Mouse (Mus musculus) midbrain, embryonic 12.5 days (tissue): ENCODE data around the gene Zfp1. TPM values are rescaled to one million over a fixed set of nuclear protein-coding genes. Genes with fewer than 3 reads are reported as not detected.

Experiments used
- ATAC-seq: fragments of 200-750 bp; cut with Nextera tagmentation; 2 replicates; pipeline ENCODE4 v1.8.0; 2017; ENCODE audit warnings: low read depth, moderate TSS enrichment, moderate library complexity; ENCODE audit not compliant: low FRiP score
- H3K27ac ChIP-seq: fragments of 300-500 bp; sonication (generic); replicated peaks from 2 replicates; pipeline ENCODE4 v1.5.1; 2016; ENCODE audit warnings: mild to moderate bottlenecking
- H3K27me3 ChIP-seq: fragments of 300-500 bp; sonication (generic); 2 replicates; pipeline ENCODE4 v1.6.1; 2016; ENCODE audit warnings: mild to moderate bottlenecking
- H3K36me3 ChIP-seq: fragments of 300-500 bp; sonication (generic); 2 replicates; pipeline ENCODE4 v1.6.1; 2016
- H3K4me1 ChIP-seq: fragments of 300-500 bp; sonication (generic); 2 replicates; pipeline ENCODE4 v1.6.1; 2016
- H3K4me2 ChIP-seq: fragments of 300-500 bp; sonication (generic); replicated peaks from 2 replicates; pipeline ENCODE4 v1.6.1; 2016; ENCODE audit warnings: mild to moderate bottlenecking, moderate library complexity
- H3K4me3 ChIP-seq: fragments of 300-500 bp; sonication (generic); 2 replicates; pipeline ENCODE4 v1.5.1; 2016; ENCODE audit warnings: mild to moderate bottlenecking
- H3K9ac ChIP-seq: fragments of 300-500 bp; sonication (generic); replicated peaks from 2 replicates; pipeline ENCODE4 v1.6.1; 2016; ENCODE audit warnings: mild to moderate bottlenecking, moderate library complexity
- H3K9me3 ChIP-seq: fragments of 300-500 bp; sonication (generic); 2 replicates; pipeline ENCODE4 v1.6.1; 2016; ENCODE audit warnings: mild to moderate bottlenecking
- WGBS: fragments of 180-500 bp; shearing (Covaris S2); methylation state at CpG from one replicate; pipeline ENCODE4 v1.1.7; 2016; 5-methylcytosine and 5-hydroxymethylcytosine counted together
- polyA plus RNA-seq: library from polyadenylated mRNA; unstranded; fragments of >200 nt; fragmentation: Nextera tagmentation; extraction: Ambion mirVana; gene quantifications from 2 replicates; pipeline ENCODE4 v1.2.1, GENCODE M21; 2016

Zfp1 gene
- polyA plus RNA-seq, 1 experiment from 2014 or later = 24.3 TPM

- Histone ChIP-seq H3K27ac (0 out of 2 replicates have a peak overlapping the region, but pooled peaks have one; percentile 20), H3K36me3 (peaks cover 21% of the 10 kb centered on the region), H3K27me3 (no peaks in the 10 kb centered on the region), H3K9me3 (no peaks in the 10 kb centered on the region), H3K9ac (no peak overlapping the region), H3K4me2 (no peak overlapping the region), H3K4me3 (no peak overlapping the region), H3K4me1 (no peaks in the 10 kb centered on the region)
- ATAC-seq = no peak
- 74% methylated on average over 5 of the region's 5 CpGs for WGBS
Measured at GRCm38 (mm10) chr8:111705699-111706098, 62.5 kb downstream of the Zfp1 start.

GRCm38 (mm10) chr8:111708265-111708664, 65.1 kb downstream of the Zfp1 start:
- WGBS = 86% methylated on average over 6 of the region's 6 CpGs
- Histone ChIP-seq H3K9ac (no peak overlapping the region), H3K4me2 (no peak overlapping the region), H3K4me1 (no peaks in the 10 kb centered on the region), H3K27me3 (no peaks in the 10 kb centered on the region), H3K27ac (no peak overlapping the region), H3K36me3 (peaks cover 45% of the 10 kb centered on the region), H3K9me3 (no peaks in the 10 kb centered on the region), H3K4me3 (no peak overlapping the region)
- no peak for ATAC-seq

- Histone ChIP-seq H3K9me3 (no peaks in the 10 kb centered on the region), H3K4me1 (no peaks in the 10 kb centered on the region), H3K36me3 (peaks cover 55% of the 10 kb centered on the region), H3K27ac (no peak overlapping the region), H3K9ac (no peak overlapping the region), H3K4me3 (no peak overlapping the region), H3K4me2 (no peak overlapping the region), H3K27me3 (no peaks in the 10 kb centered on the region)
- WGBS = 95% methylated on average over 1 of the region's 1 CpGs
- ATAC-seq = no peak
Measured at GRCm38 (mm10) chr8:111709223-111709622, 66.0 kb downstream of the Zfp1 start.

GRCm38 (mm10) chr8:111710777-111711485, 67.7 kb downstream of the Zfp1 start:
- H3K4me3 ChIP-seq = no peak overlapping the region
- 89% methylated on average over 20 of the region's 20 CpGs for whole genome bisulfite sequencing
- H3K27ac ChIP-seq = no peak overlapping the region
- ATAC-seq = no peak
- no peak overlapping the region for H3K4me2 ChIP-seq
- peaks cover 6% of the 10 kb centered on the region for H3K4me1 ChIP-seq
- H3K9me3 ChIP-seq = no peaks in the 10 kb centered on the region
- H3K27me3 ChIP-seq = no peaks in the 10 kb centered on the region
- H3K9ac ChIP-seq = no peak overlapping the region
- H3K36me3 ChIP-seq = peaks cover 70% of the 10 kb centered on the region

- no peaks in the 10 kb centered on the region for H3K9me3 ChIP-seq
- no peak overlapping the region for H3K9ac ChIP-seq
- ATAC-seq = no peak
- peaks cover 70% of the 10 kb centered on the region for H3K36me3 ChIP-seq
- 89% methylated on average over 9 of the region's 9 CpGs for WGBS
- no peaks in the 10 kb centered on the region for H3K27me3 ChIP-seq
- H3K27ac ChIP-seq = no peak overlapping the region
- H3K4me3 ChIP-seq = no peak overlapping the region
- H3K4me1 ChIP-seq = peaks cover 18% of the 10 kb centered on the region
- H3K4me2 ChIP-seq = no peak overlapping the region
Measured at GRCm38 (mm10) chr8:111712135-111712534, 68.9 kb downstream of the Zfp1 start.

- 88% methylated on average over 6 of the region's 6 CpGs for WGBS
- no peak overlapping the region for H3K9ac ChIP-seq
- no peaks in the 10 kb centered on the region for H3K27me3 ChIP-seq
- no peak overlapping the region for H3K27ac ChIP-seq
- H3K9me3 ChIP-seq = no peaks in the 10 kb centered on the region
- no peak for ATAC-seq
- no peak overlapping the region for H3K4me3 ChIP-seq
- peaks cover 70% of the 10 kb centered on the region for H3K36me3 ChIP-seq
- peaks cover 23% of the 10 kb centered on the region for H3K4me1 ChIP-seq
- H3K4me2 ChIP-seq = no peak overlapping the region
Measured at GRCm38 (mm10) chr8:111712588-111712987, 69.4 kb downstream of the Zfp1 start.

- peaks cover 30% of the 10 kb centered on the region for H3K4me1 ChIP-seq
- no peaks in the 10 kb centered on the region for H3K9me3 ChIP-seq
- H3K4me3 ChIP-seq = no peak overlapping the region
- no peaks in the 10 kb centered on the region for H3K27me3 ChIP-seq
- ATAC-seq = no peak
- H3K36me3 ChIP-seq = peaks cover 69% of the 10 kb centered on the region
- no peak overlapping the region for H3K4me2 ChIP-seq
- H3K27ac ChIP-seq = no peak overlapping the region
- 95% methylated on average over 11 of the region's 11 CpGs for WGBS
- no peak overlapping the region for H3K9ac ChIP-seq
Measured at GRCm38 (mm10) chr8:111713291-111713690, 70.1 kb downstream of the Zfp1 start.

GRCm38 (mm10) chr8:111713817-111714216, 70.6 kb downstream of the Zfp1 start:
- 96% methylated on average over 25 of the region's 25 CpGs for WGBS
- H3K27ac ChIP-seq = no peak overlapping the region
- peaks cover 65% of the 10 kb centered on the region for H3K36me3 ChIP-seq
- ATAC-seq = no peak
- no peaks in the 10 kb centered on the region for H3K27me3 ChIP-seq
- H3K9ac ChIP-seq = no peak overlapping the region
- no peak overlapping the region for H3K4me3 ChIP-seq
- no peaks in the 10 kb centered on the region for H3K9me3 ChIP-seq
- H3K4me1 ChIP-seq = peaks cover 30% of the 10 kb centered on the region
- H3K4me2 ChIP-seq = no peak overlapping the region

GRCm38 (mm10) chr8:111714295-111714694, 71.1 kb downstream of the Zfp1 start:
- Histone ChIP-seq H3K9ac (no peak overlapping the region), H3K27me3 (no peaks in the 10 kb centered on the region), H3K9me3 (no peaks in the 10 kb centered on the region), H3K4me3 (no peak overlapping the region), H3K36me3 (peaks cover 63% of the 10 kb centered on the region), H3K4me2 (no peak overlapping the region), H3K27ac (no peak overlapping the region), H3K4me1 (peaks cover 30% of the 10 kb centered on the region)
- ATAC-seq = no peak
- WGBS = 96% methylated on average over 12 of the region's 12 CpGs

GRCm38 (mm10) chr8:111715514-111715913, 72.3 kb downstream of the Zfp1 start:
- Histone ChIP-seq H3K4me1 (peaks cover 32% of the 10 kb centered on the region), H3K27ac (peak overlapping the region; percentile 98), H3K4me3 (no peak overlapping the region), H3K4me2 (no peak overlapping the region), H3K27me3 (no peaks in the 10 kb centered on the region), H3K36me3 (peaks cover 63% of the 10 kb centered on the region), H3K9me3 (no peaks in the 10 kb centered on the region), H3K9ac (no peak overlapping the region)
- ATAC-seq = no peak
- 90% methylated on average over 13 of the region's 13 CpGs for WGBS

- H3K36me3 ChIP-seq = peaks cover 57% of the 10 kb centered on the region
- no peak overlapping the region for H3K4me3 ChIP-seq
- H3K4me2 ChIP-seq = peak overlapping the region; percentile 25
Measured at GRCm38 (mm10) chr8:111716603-111717487, 73.6 kb downstream of the Zfp1 start.

GRCm38 (mm10) chr8:111717488-111717792, 74.2 kb downstream of the Zfp1 start:
- H3K36me3 ChIP-seq = peaks cover 52% of the 10 kb centered on the region

More at GRCm38 (mm10) chr8:111716603-111717487, 73.6 kb downstream of the Zfp1 start:
- peak; percentile 66 for ATAC-seq
- H3K9ac ChIP-seq = peak overlapping the region; percentile 41
- peaks cover 32% of the 10 kb centered on the region for H3K4me1 ChIP-seq
- no peaks in the 10 kb centered on the region for H3K9me3 ChIP-seq
- 29% methylated on average over 10 of the region's 10 CpGs for WGBS
- peak overlapping the region; percentile 98 for H3K27ac ChIP-seq
- no peaks in the 10 kb centered on the region for H3K27me3 ChIP-seq

More at GRCm38 (mm10) chr8:111717488-111717792, 74.2 kb downstream of the Zfp1 start:
- H3K9me3 ChIP-seq = no peaks in the 10 kb centered on the region
- no peak overlapping the region for H3K4me3 ChIP-seq
- H3K4me1 ChIP-seq = peaks cover 32% of the 10 kb centered on the region
- WGBS = 66% methylated on average over 4 of the region's 4 CpGs
- H3K27ac ChIP-seq = peak overlapping the region; percentile 98
- no peaks in the 10 kb centered on the region for H3K27me3 ChIP-seq
- peak overlapping the region; percentile 41 for H3K9ac ChIP-seq
- peak; percentile 52 for ATAC-seq
- peak overlapping the region; percentile 25; the same call in 1 of the 2 replicates for H3K4me2 ChIP-seq
